Mouse (Mus musculus) hindbrain, embryonic 10.5 days (tissue): ENCODE results near the gene Osbpl2. TPM values are rescaled to one million over a fixed set of nuclear protein-coding genes. Genes with fewer than 3 reads are reported as not detected.
A peak's percentile ranks its signal among the peaks of the same experiment; 100 is the strongest.
"Not testable (repeated sequence)": the region's sequence is repeated elsewhere in the genome, so short reads cannot be mapped to it uniquely, and the experiment has no call there.

ENCODE experiments used
- DNase-seq: peaks from one replicate; pipeline ENCODE4 v3.0.0-alpha.2; 2017; ENCODE audit warnings: low spot score
- H3K27ac ChIP-seq: fragments of 300-500 bp; sonication (generic); 2 replicates; pipeline ENCODE4 v1.5.1; 2016; ENCODE audit warnings: mild to moderate bottlenecking, moderate library complexity
- H3K27me3 ChIP-seq: fragments of 300-500 bp; sonication (generic); 2 replicates; pipeline ENCODE4 v1.6.1; 2016; ENCODE audit warnings: mild to moderate bottlenecking; ENCODE audit not compliant: poor library complexity, insufficient read depth, severe bottlenecking
- H3K36me3 ChIP-seq: fragments of 300-500 bp; sonication (generic); 2 replicates; pipeline ENCODE4 v1.6.1; 2016; ENCODE audit warnings: mild to moderate bottlenecking, moderate library complexity
- H3K4me1 ChIP-seq: fragments of 300-500 bp; sonication (generic); replicated peaks from 2 replicates; pipeline ENCODE4 v1.6.1; 2016; ENCODE audit warnings: mild to moderate bottlenecking
- H3K4me3 ChIP-seq: fragments of 300-500 bp; sonication (generic); 2 replicates; pipeline ENCODE4 v1.5.1; 2016; ENCODE audit warnings: mild to moderate bottlenecking, moderate library complexity
- H3K9me3 ChIP-seq: fragments of 300-500 bp; sonication (generic); 2 replicates; pipeline ENCODE4 v1.6.1; 2016; ENCODE audit warnings: mild to moderate bottlenecking, moderate library complexity
- WGBS: fragments of 180-500 bp; shearing (Covaris S2); methylation state at CpG from one replicate; pipeline ENCODE4 v1.1.7; 2016; 5-methylcytosine and 5-hydroxymethylcytosine counted together
- polyA plus RNA-seq: library from polyadenylated mRNA; unstranded; fragments of >200 nt; fragmentation: Nextera tagmentation; extraction: Ambion mirVana; gene quantifications from 2 replicates; pipeline ENCODE4 v1.2.1, GENCODE M21; 2016

The Osbpl2 gene
- polyA plus RNA-seq, 1 experiment from 2014 or later: 42.2 TPM

GRCm38 (mm10) chr2:180173163-180173562 lies 54.1 kb downstream of the Osbpl2 start:
- H3K36me3 ChIP-seq: peaks cover 56% of the 10 kb centered on the region
- H3K27ac ChIP-seq: no peak overlapping the region
- peak overlapping the region; percentile 95 for H3K4me3 ChIP-seq
- 81% methylated on average over 4 of the region's 4 CpGs for WGBS
- DNase-seq: no peak
- no peaks in the 10 kb centered on the region for H3K9me3 ChIP-seq
- peaks cover 33% of the 10 kb centered on the region for H3K4me1 ChIP-seq
- no peaks in the 10 kb centered on the region for H3K27me3 ChIP-seq

GRCm38 (mm10) chr2:180173711-180174110 lies 54.6 kb downstream of the Osbpl2 start:
- Histone ChIP-seq H3K4me3 (peak overlapping the region; percentile 95), H3K36me3 (peaks cover 62% of the 10 kb centered on the region), H3K4me1 (peaks cover 33% of the 10 kb centered on the region)
- not testable (repeated sequence) for H3K27ac ChIP-seq, H3K27me3 ChIP-seq, DNase-seq, H3K9me3 ChIP-seq
- whole genome bisulfite sequencing: 95% methylated on average over 8 of the region's 8 CpGs

DNA sequence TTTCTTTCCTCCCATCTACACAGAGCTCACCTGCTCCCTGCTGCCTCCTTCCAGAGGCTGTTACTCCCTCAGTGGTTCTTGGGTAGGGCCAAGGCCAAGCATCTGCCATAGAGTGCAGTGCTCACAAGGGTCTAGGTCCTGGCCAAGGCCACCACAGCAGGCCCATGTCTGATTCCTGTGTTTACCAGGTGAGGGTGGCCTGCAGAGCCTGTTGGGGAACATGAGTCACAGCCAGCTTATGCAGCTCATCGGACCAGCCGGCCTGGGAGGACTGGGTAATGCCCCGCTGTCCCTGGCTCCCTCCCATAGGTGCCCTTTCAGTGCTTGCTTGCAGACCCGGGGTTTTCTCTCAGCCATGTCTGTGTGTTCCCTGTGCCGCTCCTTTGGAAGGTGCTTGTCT lies 55.0 kb downstream of the Osbpl2 start:
- Histone ChIP-seq H3K27ac (no peak overlapping the region), H3K4me3 (no peak overlapping the region), H3K9me3 (no peaks in the 10 kb centered on the region), H3K36me3 (peaks cover 66% of the 10 kb centered on the region), H3K4me1 (peaks cover 33% of the 10 kb centered on the region), H3K27me3 (no peaks in the 10 kb centered on the region)
- WGBS: 96% methylated on average over 5 of the region's 5 CpGs
- no peak for DNase-seq

GRCm38 (mm10) chr2:180175725-180176124 lies 56.6 kb downstream of the Osbpl2 start:
- WGBS: 95% methylated on average over 7 of the region's 7 CpGs
- Histone ChIP-seq H3K9me3 (no peaks in the 10 kb centered on the region), H3K36me3 (peaks cover 82% of the 10 kb centered on the region), H3K4me3 (no peak overlapping the region), H3K27ac (no peak overlapping the region), H3K27me3 (no peaks in the 10 kb centered on the region), H3K4me1 (peaks cover 30% of the 10 kb centered on the region)
- no peak for DNase-seq

DNA sequence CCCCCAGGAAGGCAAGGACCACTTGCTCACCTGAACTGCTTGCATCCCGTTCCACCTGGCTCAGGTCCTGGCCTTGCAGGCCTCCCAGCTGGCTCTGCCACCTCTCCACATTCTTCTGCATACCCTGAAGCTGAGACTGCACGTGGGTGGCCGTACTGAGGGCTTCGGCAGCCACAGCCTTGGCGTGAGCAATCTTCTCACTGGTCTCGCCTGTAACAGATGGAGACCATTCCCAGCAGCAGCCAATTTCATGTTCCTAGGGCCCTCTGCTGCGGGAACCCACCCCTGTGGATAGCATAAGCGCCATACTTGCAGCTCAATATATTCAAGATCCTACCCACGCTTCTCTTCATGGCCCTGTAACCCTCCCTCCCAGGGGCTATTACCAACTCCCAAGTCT lies 62.4 kb downstream of the Osbpl2 start:
- WGBS: 88% methylated on average over 9 of the region's 9 CpGs
- H3K9me3 ChIP-seq: no peaks in the 10 kb centered on the region
- peaks cover 79% of the 10 kb centered on the region for H3K36me3 ChIP-seq
- DNase-seq: no peak
- H3K4me3 ChIP-seq: no peak overlapping the region
- no peaks in the 10 kb centered on the region for H3K27me3 ChIP-seq
- H3K4me1 ChIP-seq: no peaks in the 10 kb centered on the region
- H3K27ac ChIP-seq: no peak overlapping the region

DNA sequence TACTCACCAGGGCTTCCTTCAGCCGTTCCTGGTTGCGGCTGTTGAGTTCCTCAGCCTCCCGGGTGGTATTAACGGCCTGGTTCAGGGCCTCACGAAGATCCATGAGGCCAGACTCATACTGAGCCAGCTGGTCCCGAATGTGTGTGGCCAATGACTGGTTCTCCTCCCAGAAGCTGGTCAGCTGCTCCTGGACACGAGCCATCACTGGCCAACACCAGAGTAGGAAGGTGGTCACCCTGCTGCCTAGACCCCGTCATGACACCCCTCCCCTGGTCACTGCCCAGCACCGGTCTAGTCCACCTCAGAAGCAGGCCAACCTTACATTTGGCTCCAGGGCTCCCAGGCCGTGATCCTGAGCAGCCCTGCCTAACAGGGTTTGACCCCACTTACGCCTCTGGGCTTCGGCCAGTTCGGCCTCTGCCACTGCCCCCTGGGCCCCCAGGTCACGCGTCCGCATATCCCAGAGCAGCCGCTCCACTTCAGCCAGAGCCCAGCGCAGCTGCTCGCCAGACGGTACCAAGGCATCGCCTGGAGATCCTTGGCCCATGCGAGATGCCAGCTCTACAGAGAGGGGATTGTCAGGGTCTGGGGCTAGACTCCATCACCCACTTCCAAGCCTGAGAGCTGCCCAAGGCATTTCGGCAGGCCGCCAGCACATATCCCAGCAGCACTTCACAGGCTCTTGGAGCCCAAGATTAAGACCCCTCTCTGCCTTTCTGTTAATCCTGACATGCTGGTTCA lies 65.1 kb downstream of the Osbpl2 start:
- Histone ChIP-seq H3K9me3 (no peaks in the 10 kb centered on the region), H3K27ac (peak overlapping the region; percentile 42; the same call in 1 of the 2 replicates), H3K36me3 (peaks cover 68% of the 10 kb centered on the region), H3K4me1 (no peaks in the 10 kb centered on the region), H3K27me3 (no peaks in the 10 kb centered on the region), H3K4me3 (no peak overlapping the region)
- no peak for DNase-seq
- 91% methylated on average over 24 of the region's 24 CpGs for WGBS

GRCm38 (mm10) chr2:180184752-180185109 lies 65.6 kb downstream of the Osbpl2 start:
- Histone ChIP-seq H3K4me1 (no peaks in the 10 kb centered on the region), H3K4me3 (no peak overlapping the region), H3K27ac (no peak overlapping the region), H3K9me3 (no peaks in the 10 kb centered on the region), H3K27me3 (no peaks in the 10 kb centered on the region), H3K36me3 (peaks cover 62% of the 10 kb centered on the region)
- no peak for DNase-seq
- 86% methylated on average over 6 of the region's 6 CpGs for WGBS

GRCm38 (mm10) chr2:180185686-180186085 lies 66.6 kb downstream of the Osbpl2 start:
- WGBS: 92% methylated on average over 14 of the region's 14 CpGs
- Histone ChIP-seq H3K4me1 (no peaks in the 10 kb centered on the region), H3K9me3 (no peaks in the 10 kb centered on the region), H3K27ac (no peak overlapping the region; the same call in 1 of the 2 replicates), H3K4me3 (no peak overlapping the region), H3K27me3 (no peaks in the 10 kb centered on the region), H3K36me3 (peaks cover 53% of the 10 kb centered on the region)
- no peak for DNase-seq

GRCm38 (mm10) chr2:180187362-180187761 lies 68.3 kb downstream of the Osbpl2 start:
- Histone ChIP-seq H3K4me1 (no peaks in the 10 kb centered on the region), H3K27ac (0 out of 2 replicates have a peak overlapping the region, but pooled peaks have one; percentile 1), H3K9me3 (no peaks in the 10 kb centered on the region), H3K36me3 (peaks cover 53% of the 10 kb centered on the region), H3K27me3 (no peaks in the 10 kb centered on the region), H3K4me3 (no peak overlapping the region)
- no peak for DNase-seq
- WGBS: 88% methylated on average over 11 of the region's 11 CpGs

GRCm38 (mm10) chr2:180196610-180197322 lies 77.7 kb downstream of the Osbpl2 start:
- Histone ChIP-seq H3K4me3 (no peak overlapping the region), H3K36me3 (peaks cover 58% of the 10 kb centered on the region), H3K27ac (no peak overlapping the region), H3K9me3 (no peaks in the 10 kb centered on the region), H3K27me3 (no peaks in the 10 kb centered on the region), H3K4me1 (peaks cover 31% of the 10 kb centered on the region)
- 83% methylated on average over 12 of the region's 12 CpGs for WGBS
- no peak for DNase-seq

GRCm38 (mm10) chr2:180197323-180198037 lies 78.4 kb downstream of the Osbpl2 start:
- no peaks in the 10 kb centered on the region for H3K27me3 ChIP-seq
- H3K36me3 ChIP-seq: peaks cover 51% of the 10 kb centered on the region
- H3K27ac ChIP-seq: no peak overlapping the region
- H3K4me3 ChIP-seq: no peak overlapping the region
- H3K4me1 ChIP-seq: peaks cover 38% of the 10 kb centered on the region
- WGBS: 89% methylated on average over 10 of the region's 10 CpGs
- DNase-seq: no peak
- no peaks in the 10 kb centered on the region for H3K9me3 ChIP-seq

- Histone ChIP-seq H3K4me1 (peaks cover 47% of the 10 kb centered on the region), H3K36me3 (peaks cover 41% of the 10 kb centered on the region), H3K27ac (0 out of 2 replicates have a peak overlapping the region, but pooled peaks have one; percentile 5), H3K27me3 (no peaks in the 10 kb centered on the region), H3K4me3 (no peak overlapping the region), H3K9me3 (no peaks in the 10 kb centered on the region)
- 93% methylated on average over 10 of the region's 10 CpGs for WGBS
- DNase-seq: no peak
These were observed 79.7 kb downstream of the Osbpl2 start for GRCm38 (mm10) chr2:180198782-180199181.

DNA sequence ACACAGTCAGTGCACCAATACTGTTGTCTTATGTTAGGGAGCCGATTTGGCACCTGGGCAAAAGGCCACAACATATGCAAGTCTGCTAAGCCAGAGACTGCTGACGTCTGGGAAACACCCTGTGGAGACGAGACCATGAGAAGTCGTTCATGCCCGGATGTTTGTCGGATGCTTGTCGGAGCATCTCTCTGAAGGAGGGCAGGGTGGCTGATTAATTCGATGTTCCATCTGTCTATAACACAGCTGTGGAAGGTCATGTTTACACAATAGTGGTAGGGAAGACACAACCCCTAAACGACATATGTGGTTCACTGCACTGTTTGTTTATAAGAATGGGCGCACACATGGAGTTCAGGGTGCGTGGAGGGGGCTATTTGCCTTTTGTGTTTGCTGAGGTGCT lies 81.6 kb downstream of the Osbpl2 start:
- H3K4me3 ChIP-seq: no peak overlapping the region
- 55% methylated on average over 11 of the region's 11 CpGs for WGBS
- peaks cover 26% of the 10 kb centered on the region for H3K36me3 ChIP-seq
- H3K27me3 ChIP-seq: no peaks in the 10 kb centered on the region
- H3K27ac ChIP-seq: peak overlapping the region; percentile 72
- no peak for DNase-seq
- H3K4me1 ChIP-seq: peaks cover 46% of the 10 kb centered on the region
- no peaks in the 10 kb centered on the region for H3K9me3 ChIP-seq
